ENCODE assay signal across 26 mouse cellular contexts in the genomic region with DNA sequence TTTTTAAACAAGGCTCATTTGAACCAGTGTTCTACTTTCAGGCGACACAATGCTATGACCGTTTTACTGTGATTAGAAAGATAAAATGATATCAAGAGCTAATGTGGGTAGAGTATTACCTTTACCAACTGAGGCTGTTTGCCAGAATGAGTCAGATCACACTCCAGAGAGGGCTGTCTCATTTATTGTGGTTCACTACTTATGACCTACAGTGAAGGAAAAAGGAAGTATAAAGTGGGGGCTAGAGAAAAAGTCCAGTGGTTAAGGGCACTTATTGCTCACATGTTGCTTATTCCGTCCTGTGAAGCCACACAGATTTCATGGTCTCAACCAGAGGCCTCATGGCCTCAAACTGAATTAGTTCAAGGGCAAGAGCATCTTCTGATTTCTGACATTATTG.
DNase-seq lines count a peak whose midpoint lies in the region; ATAC-seq and TF ChIP-seq lines count a peak whose summit lies in the region.
"Had no signal": no experiment of that assay in that cellular context is flagged by ENCODE, and none has a peak within 500 bp of the region (broad histone marks: within the 10 kb centered on the region; RNA-seq: fewer than 3 reads in every experiment).

No protein-coding gene starts in this region.

- no peak for TF ChIP-seq CTCF in CH12.LX (conservative IDR thresholded peaks at IDR 0.05 in 1 of 2, IDR thresholded peaks at IDR 0.05 in 1 of 2; ENCODE audit: low read depth in 2 of 2, low read length in 2 of 2)

- H3K9me3 ChIP-seq in CH12.LX (replicated peaks; ENCODE audit: low read length): no peaks in the 10 kb centered on the region
- no peaks in the 10 kb centered on the region for H3K9me3 ChIP-seq in heart, embryonic 12.5 days (replicated peaks)
- H3K9me3 ChIP-seq: forebrain, embryonic 10.5 days; forebrain, embryonic 13.5 days; heart, embryonic 15.5 days had no signal

- H3K4me1 ChIP-seq in CH12.LX (ENCODE audit: control insufficient read depth in 1 of 2, insufficient read depth in 2 of 2): peaks cover 17 to 25% of the 10 kb centered on the region in 2 experiments
- no peaks in the 10 kb centered on the region for H3K4me1 ChIP-seq in heart, embryonic 12.5 days (replicated peaks)
- H3K4me1 ChIP-seq: forebrain, embryonic 10.5 days; forebrain, embryonic 13.5 days; heart, embryonic 15.5 days had no signal

- peak; percentile 90 for ATAC-seq in granulocyte monocyte progenitor cell, adult 5-6 weeks (replicated peaks; ENCODE audit: poor library complexity, severe bottlenecking)
- ATAC-seq in megakaryocyte, adult 5-6 weeks (ENCODE audit: poor library complexity, severe bottlenecking): peak; percentile 54
- no peak for ATAC-seq in heart, embryonic 12.5 days (ENCODE audit: insufficient number of reproducible peaks, low FRiP score)
- ATAC-seq: forebrain, embryonic 13.5 days; forebrain, embryonic 16.5 days; hindbrain, postnatal 0 days; inflammation-experienced regulatory T-cells, adult 6 months had no signal

- TF ChIP-seq RAD21 in CH12.LX (IDR thresholded peaks at IDR 0.05; ENCODE audit: low read depth, low read length): no peak

- H3K9ac ChIP-seq in CH12.LX (ENCODE audit: insufficient read depth, low read depth): no peak overlapping the region
- no peak overlapping the region for H3K9ac ChIP-seq in heart, embryonic 12.5 days
- H3K9ac ChIP-seq: forebrain, embryonic 13.5 days; heart, embryonic 15.5 days; hindbrain, embryonic 14.5 days had no signal

- H3K4me2 ChIP-seq in CH12.LX (ENCODE audit: insufficient read depth, low read depth, poor library complexity, severe bottlenecking): peak overlapping the region; percentile 59; the same call in 1 of the 2 replicates
- H3K4me2 ChIP-seq in heart, embryonic 12.5 days: no peak overlapping the region
- H3K4me2 ChIP-seq: forebrain, embryonic 13.5 days; heart, embryonic 11.5 days; heart, embryonic 15.5 days; hindbrain, embryonic 14.5 days had no signal

- dilution Hi-C loops in CH12.LX (cut with MboI; ENCODE audit: extremely low pct_ligation_motif_present, extremely low pct_unique_long_range_greater_than_20kb, low sequenced_read_pairs): no loop called here

- H3K27me3 ChIP-seq in CH12.LX (replicated peaks): peaks cover 2% of the 10 kb centered on the region
- H3K27me3 ChIP-seq in splenic B cell, adult 2 months (ENCODE audit: control insufficient read depth, insufficient read depth, low read length, poor library complexity, severe bottlenecking): no peaks in the 10 kb centered on the region
- H3K27me3 ChIP-seq in heart, embryonic 12.5 days (replicated peaks): no peaks in the 10 kb centered on the region
- H3K27me3 ChIP-seq: forebrain, embryonic 13.5 days; heart, embryonic 15.5 days had no signal

- no peak for TF ChIP-seq POLR2A in CH12.LX (IDR thresholded peaks at IDR 0.05; ENCODE audit: low read depth, low read length)

- no peak overlapping the region for H3K27ac ChIP-seq in CH12.LX (ENCODE audit: insufficient read depth, low read depth)
- H3K27ac ChIP-seq in heart, embryonic 12.5 days (ENCODE audit: poor library complexity, severe bottlenecking): no peak overlapping the region
- H3K27ac ChIP-seq: forebrain, embryonic 10.5 days; forebrain, embryonic 13.5 days; heart, adult 2 months; heart, embryonic 15.5 days; hindbrain, embryonic 14.5 days; hindbrain, postnatal 0 days had no signal

- no peaks in the 10 kb centered on the region for H3K79me2 ChIP-seq in CH12.LX (replicated peaks; ENCODE audit: control insufficient read depth, extremely low read depth, insufficient read depth, poor library complexity, severe bottlenecking)

- TF ChIP-seq EP300 in CH12.LX (IDR thresholded peaks at IDR 0.05; ENCODE audit: low read length): peak; percentile 62

- no peak overlapping the region for H3K4me3 ChIP-seq in CH12.LX (replicated peaks in 1 of 3; ENCODE audit: low read depth in 2 of 3, low read length in 2 of 3, poor library complexity in 1 of 3)
- no peak overlapping the region for H3K4me3 ChIP-seq in heart, embryonic 12.5 days
- H3K4me3 ChIP-seq: forebrain, embryonic 10.5 days; forebrain, embryonic 13.5 days; heart, adult 2 months; heart, embryonic 15.5 days had no signal

- WGBS in heart, embryonic 12.5 days: 81% methylated on average over 3 of the region's 3 CpGs

- in situ Hi-C loops in CH12.LX (cut with MboI; ENCODE audit: low pct_ligation_motif_present, low pct_unique_long_range_greater_than_20kb, low sequenced_read_pairs): no loop called here

- peak; percentile 74 for DNase-seq in CH12.LX (ENCODE audit: extremely low read depth)
- DNase-seq in splenic B cell, adult 2 months (ENCODE audit: low read depth, low spot score): peak; percentile 60
- no peak for DNase-seq in kidney, postnatal 4 days
- no peak for DNase-seq in layer of hippocampus, adult 11-12 months (ENCODE audit: low spot score)
- DNase-seq in frontal cortex, postnatal 36 days (ENCODE audit: low spot score in 2 of 2): no peak
- DNase-seq: adrenal gland, adult 2 months; adrenal gland, postnatal 14 days; cerebellum, adult 11-12 months; cerebellum, adult 8-10 months; cerebellum, postnatal 10 days; cerebellum, postnatal 36 days; gastrocnemius, postnatal 25 days; heart, adult 2 months; heart, postnatal 10 days; heart, postnatal 36 days had no signal

- no peaks in the 10 kb centered on the region for H3K36me3 ChIP-seq in CH12.LX (replicated peaks in 1 of 2; ENCODE audit: control insufficient read depth in 1 of 2, insufficient read depth in 1 of 2, low read length in 1 of 2)
- H3K36me3 ChIP-seq in splenic B cell, adult 2 months (ENCODE audit: control insufficient read depth, insufficient read depth, low read length, poor library complexity, severe bottlenecking): no peaks in the 10 kb centered on the region
- H3K36me3 ChIP-seq in heart, embryonic 12.5 days: no peaks in the 10 kb centered on the region
- H3K36me3 ChIP-seq: forebrain, embryonic 10.5 days; heart, embryonic 15.5 days had no signal

TF ChIP-seq in CH12.LX, 34 proteins besides CTCF, POLR2A, EP300 and RAD21:
- TF ChIP-seq USF2 (conservative IDR thresholded peaks at IDR 0.05; ENCODE audit: low read depth, low read length): no peak
- no peak for TF ChIP-seq ZKSCAN1 (IDR thresholded peaks at IDR 0.05; ENCODE audit: borderline replicate concordance, low read depth, low read length)
- TF ChIP-seq GABPA (IDR thresholded peaks at IDR 0.05; ENCODE audit: insufficient replicate concordance, low read depth, low read length): no peak
- TF ChIP-seq ZC3H11A (IDR thresholded peaks at IDR 0.05; ENCODE audit: low read depth, low read length): no peak
- TF ChIP-seq UBTF (IDR thresholded peaks at IDR 0.05; ENCODE audit: low read depth, low read length): no peak
- no peak for TF ChIP-seq RCOR1 (conservative IDR thresholded peaks at IDR 0.05; ENCODE audit: low read depth, low read length)
- peak; percentile 16 for TF ChIP-seq JUN (IDR thresholded peaks at IDR 0.05; ENCODE audit: insufficient read depth, low read depth, low read length)
- peak; percentile 43 for TF ChIP-seq ETS1 (conservative IDR thresholded peaks at IDR 0.05; ENCODE audit: low read depth, low read length)
- TF ChIP-seq CHD2 (IDR thresholded peaks at IDR 0.05; ENCODE audit: low read length): peak; percentile 5; the same call in 1 of the 2 replicates
- no peak for TF ChIP-seq CHD1 (IDR thresholded peaks at IDR 0.05; ENCODE audit: low read depth, low read length)
- TF ChIP-seq ZNF384 (IDR thresholded peaks at IDR 0.05; ENCODE audit: low read depth, low read length): no peak
- TF ChIP-seq POLR2AphosphoS2 (IDR thresholded peaks at IDR 0.05; ENCODE audit: low read depth, low read length): no peak
- TF ChIP-seq BHLHE40 (IDR thresholded peaks at IDR 0.05; ENCODE audit: low read depth, low read length): peak; percentile 85
- TF ChIP-seq MAFK (IDR thresholded peaks at IDR 0.05; ENCODE audit: insufficient replicate concordance, low read length): no peak
- no peak for TF ChIP-seq MAX (IDR thresholded peaks at IDR 0.05; ENCODE audit: low read length)
- TF ChIP-seq SMC3 (IDR thresholded peaks at IDR 0.05; ENCODE audit: low read depth, low read length): no peak
- peak; percentile 56 for TF ChIP-seq IRF4 (IDR thresholded peaks at IDR 0.05; ENCODE audit: low read depth, low read length)
- 0 out of 2 replicates have a peak, but pooled peaks have one; percentile 65 for TF ChIP-seq ZMIZ1 (IDR thresholded peaks at IDR 0.05; ENCODE audit: low read depth, low read length)
- no peak for TF ChIP-seq E2F4 (IDR thresholded peaks at IDR 0.05; ENCODE audit: insufficient replicate concordance, low read depth, low read length)
- TF ChIP-seq MAZ (IDR thresholded peaks at IDR 0.05; ENCODE audit: low read depth, low read length): peak; percentile 34; the same call in 1 of the 2 replicates
- TF ChIP-seq USF1 (IDR thresholded peaks at IDR 0.05; ENCODE audit: low read depth, low read length): no peak
- no peak for TF ChIP-seq TBP (conservative IDR thresholded peaks at IDR 0.05; ENCODE audit: low read depth, low read length)
- no peak for TF ChIP-seq KAT2A (IDR thresholded peaks at IDR 0.05; ENCODE audit: insufficient replicate concordance, low read length)
- TF ChIP-seq HCFC1 (IDR thresholded peaks at IDR 0.05; ENCODE audit: low read depth, low read length): no peak
- no peak for TF ChIP-seq SIN3A (IDR thresholded peaks at IDR 0.05; ENCODE audit: low read length)
- TF ChIP-seq NELFE (IDR thresholded peaks at IDR 0.05; ENCODE audit: low read depth, low read length): no peak
- TF ChIP-seq MYC (IDR thresholded peaks at IDR 0.05; ENCODE audit: low read depth, low read length): no peak
- TF ChIP-seq NRF1 (IDR thresholded peaks at IDR 0.05; ENCODE audit: low read depth, low read length): no peak
- peak; percentile 75 for TF ChIP-seq MEF2A (IDR thresholded peaks at IDR 0.05; ENCODE audit: borderline replicate concordance, low read depth, low read length)
- peak; percentile 69; the same call in 1 of the 2 replicates for TF ChIP-seq JUND (conservative IDR thresholded peaks at IDR 0.05; ENCODE audit: low read depth, low read length)
- no peak for TF ChIP-seq ELF1 (IDR thresholded peaks at IDR 0.05; ENCODE audit: low read depth, low read length)
- TF ChIP-seq TCF12 (IDR thresholded peaks at IDR 0.05; ENCODE audit: low read depth, low read length): no peak
- no peak; the same call in 1 of the 2 replicates for TF ChIP-seq MXI1 (IDR thresholded peaks at IDR 0.05; ENCODE audit: low read depth, low read length)
- no peak for TF ChIP-seq PAX5 (IDR thresholded peaks at IDR 0.05; ENCODE audit: low read length)

Comparison
In these comparisons a context has a peak if more than half of its experiments do, and no peak if none do; other contexts are left out.
1. DNase-seq: peak in CH12.LX (single experiment) and splenic B cell, adult 2 months (single experiment); none in kidney, postnatal 4 days (0 of 2), layer of hippocampus, adult 11-12 months (single experiment) and frontal cortex, postnatal 36 days (0 of 2).